Mouse (Mus musculus): ENCODE data around the gene Cfap54. TPM values are rescaled to one million over a fixed set of nuclear protein-coding genes. Genes with fewer than 3 reads are reported as not detected.

Gene Cfap54
- polyA plus RNA-seq, 1 experiment from 2014 or later, result 0.40 TPM

DNA sequence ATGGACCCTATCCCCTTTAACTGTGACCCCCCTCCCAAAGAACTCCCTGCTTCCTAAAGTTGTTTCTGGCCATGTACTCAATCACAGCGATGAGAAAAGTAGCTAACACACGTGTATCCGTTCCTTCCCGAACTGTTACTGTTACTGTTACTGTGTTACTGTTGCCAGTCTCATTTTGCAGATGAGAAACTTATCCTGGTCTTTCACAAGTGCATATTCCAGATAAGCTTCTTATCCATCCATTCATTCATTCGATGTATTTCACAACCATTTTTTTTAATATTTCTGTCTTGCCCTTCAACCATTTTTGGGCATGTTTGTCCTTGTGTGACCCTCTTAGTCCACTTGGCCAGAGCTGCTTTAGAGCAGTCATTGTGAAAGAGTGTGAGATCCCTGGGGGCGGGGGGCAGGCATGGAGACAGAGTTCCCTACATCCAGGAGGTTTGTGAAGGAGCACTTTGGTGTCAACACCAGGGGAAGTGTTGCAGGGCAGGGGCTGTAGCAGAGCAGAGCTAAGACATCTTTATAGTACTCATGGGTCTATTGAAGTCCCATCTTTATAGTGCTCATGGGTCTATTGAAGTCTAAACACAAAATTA is 39.9 kb upstream of the Cfap54 start:
- Histone ChIP-seq H3K9ac (replicated peaks; ENCODE audit: low read length) (no peak overlapping the region), H3K4me2 (replicated peaks; ENCODE audit: low read depth, low read length) (no peak overlapping the region), H3K27ac (ENCODE audit: low read length) (no peak overlapping the region), H3K9me3 (ENCODE audit: low read length) (0 out of 2 replicates have a peak, but pooled peaks cover 2% of the 10 kb centered on the region), H3K27me3 (ENCODE audit: insufficient read depth, low read length) (no peaks in the 10 kb centered on the region), H3K36me3 (ENCODE audit: insufficient read depth, low read length) (no peaks in the 10 kb centered on the region), H3K4me1 (ENCODE audit: insufficient read depth, low read length) (no peaks in the 10 kb centered on the region), H3K4me3 (ENCODE audit: low read length) (no peak overlapping the region)
- 96% methylated on average over 6 of the region's 6 CpGs for WGBS
- ATAC-seq (ENCODE audit: low FRiP score, low TSS enrichment), result no peak

DNA sequence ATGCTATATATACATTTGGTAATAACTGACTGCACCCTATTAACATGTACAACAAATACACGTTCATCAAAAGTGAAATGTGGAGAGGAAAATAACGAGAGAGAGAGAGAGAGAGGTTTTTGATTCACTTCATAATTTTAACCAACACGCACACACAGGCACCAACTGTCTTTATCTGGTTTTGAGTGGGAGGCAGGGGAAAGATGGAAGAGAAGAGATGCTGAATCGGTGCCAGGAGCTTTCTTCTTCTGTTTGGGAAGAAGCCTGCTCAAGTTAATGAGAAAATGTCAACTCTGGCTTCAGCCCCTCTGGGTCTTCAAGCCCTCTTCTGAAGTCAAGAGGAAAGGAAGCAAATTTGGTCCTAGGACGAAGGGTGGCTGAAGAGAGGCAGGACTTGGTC is 38.4 kb upstream of the Cfap54 start:
- H3K27me3 ChIP-seq (ENCODE audit: insufficient read depth, low read length), result no peaks in the 10 kb centered on the region
- H3K4me2 ChIP-seq (replicated peaks; ENCODE audit: low read depth, low read length), result no peak overlapping the region
- WGBS, result 81% methylated on average over 5 of the region's 5 CpGs
- no peaks in the 10 kb centered on the region for H3K4me1 ChIP-seq (ENCODE audit: insufficient read depth, low read length)
- 0 out of 2 replicates have a peak, but pooled peaks cover 2% of the 10 kb centered on the region for H3K9me3 ChIP-seq (ENCODE audit: low read length)
- H3K36me3 ChIP-seq (ENCODE audit: insufficient read depth, low read length), result no peaks in the 10 kb centered on the region
- H3K9ac ChIP-seq (replicated peaks; ENCODE audit: low read length), result no peak overlapping the region
- H3K27ac ChIP-seq (ENCODE audit: low read length), result no peak overlapping the region
- no peak overlapping the region for H3K4me3 ChIP-seq (ENCODE audit: low read length)
- no peak for ATAC-seq (ENCODE audit: low FRiP score, low TSS enrichment)

DNA sequence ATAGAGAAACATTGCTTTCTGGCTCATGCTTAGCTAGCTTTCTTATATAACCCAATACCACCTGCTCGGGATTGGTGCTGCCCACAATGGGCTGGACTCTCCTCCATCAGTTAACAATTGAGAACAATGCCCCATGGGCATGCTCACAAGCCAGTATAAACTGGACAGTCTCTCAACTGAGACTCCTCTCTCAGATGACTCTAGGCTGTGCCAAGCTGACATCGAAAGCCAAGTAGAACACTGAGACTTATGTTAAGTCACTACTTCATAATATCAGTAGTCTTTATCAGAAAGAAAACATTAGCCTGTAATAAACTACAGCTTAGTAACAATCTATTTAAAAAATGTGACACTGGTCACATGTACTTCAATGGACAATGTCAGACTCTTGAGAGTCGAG is 35.2 kb upstream of the Cfap54 start:
- ATAC-seq (ENCODE audit: low FRiP score, low TSS enrichment), result no peak
- H3K9me3 ChIP-seq (ENCODE audit: low read length), result 0 out of 2 replicates have a peak, but pooled peaks cover 2% of the 10 kb centered on the region
- no peak overlapping the region for H3K27ac ChIP-seq (ENCODE audit: low read length)
- H3K9ac ChIP-seq (replicated peaks; ENCODE audit: low read length), result no peak overlapping the region
- 67% methylated on average over 3 of the region's 3 CpGs for WGBS
- H3K4me2 ChIP-seq (replicated peaks; ENCODE audit: low read depth, low read length), result no peak overlapping the region
- H3K4me3 ChIP-seq (ENCODE audit: low read length), result no peak overlapping the region
- H3K4me1 ChIP-seq (ENCODE audit: insufficient read depth, low read length), result no peaks in the 10 kb centered on the region
- no peaks in the 10 kb centered on the region for H3K27me3 ChIP-seq (ENCODE audit: insufficient read depth, low read length)
- H3K36me3 ChIP-seq (ENCODE audit: insufficient read depth, low read length), result no peaks in the 10 kb centered on the region

DNA sequence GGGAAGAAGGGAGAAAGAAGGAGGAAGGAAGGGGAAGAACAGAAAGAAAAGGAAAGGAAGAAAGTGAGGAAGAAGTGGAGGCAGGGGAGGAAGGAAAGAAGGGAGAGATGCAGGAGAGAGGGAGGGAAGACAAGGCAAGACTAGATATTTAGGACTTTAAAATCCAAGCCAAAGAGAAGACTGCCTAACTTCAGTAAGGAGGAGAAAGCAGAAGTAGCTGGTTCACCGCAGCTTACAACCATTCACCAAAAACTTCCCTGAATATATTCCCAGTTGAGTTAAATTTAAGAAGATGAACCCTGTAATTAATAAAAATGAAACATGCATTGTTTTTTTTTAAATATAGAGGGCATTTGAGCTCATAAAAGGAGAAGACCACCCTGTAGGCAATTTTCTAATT is 34.3 kb upstream of the Cfap54 start:
- 96% methylated on average over 1 of the region's 1 CpGs for WGBS
- ATAC-seq (ENCODE audit: low FRiP score, low TSS enrichment), result no peak

DNA sequence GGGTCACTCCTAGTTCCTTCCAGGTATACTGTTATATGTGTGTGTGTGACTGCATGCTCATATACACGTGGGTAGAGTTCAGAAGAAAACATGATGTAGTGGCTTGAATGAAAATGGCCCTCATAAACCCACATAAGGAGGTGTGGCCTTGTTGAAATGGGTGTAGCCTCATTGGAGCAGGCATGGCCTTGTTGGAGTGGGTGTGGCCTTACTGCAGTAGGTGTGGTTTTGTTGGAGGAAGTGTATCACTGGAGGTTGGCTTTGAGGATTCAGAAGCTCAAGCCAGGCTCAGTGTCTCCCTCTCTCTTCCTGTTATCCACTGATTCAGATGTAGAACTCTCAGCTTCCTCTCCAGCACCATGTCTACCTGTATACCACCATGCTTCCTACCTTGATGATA is 33.4 kb upstream of the Cfap54 start:
- Histone ChIP-seq H3K27ac (ENCODE audit: low read length) (no peak overlapping the region), H3K9me3 (ENCODE audit: low read length) (0 out of 2 replicates have a peak, but pooled peaks cover 2% of the 10 kb centered on the region), H3K4me2 (replicated peaks; ENCODE audit: low read depth, low read length) (no peak overlapping the region), H3K27me3 (ENCODE audit: insufficient read depth, low read length) (no peaks in the 10 kb centered on the region), H3K4me1 (ENCODE audit: insufficient read depth, low read length) (no peaks in the 10 kb centered on the region), H3K9ac (replicated peaks; ENCODE audit: low read length) (no peak overlapping the region), H3K4me3 (ENCODE audit: low read length) (no peak overlapping the region), H3K36me3 (ENCODE audit: insufficient read depth, low read length) (no peaks in the 10 kb centered on the region)
- WGBS, result 74% methylated on average over 1 of the region's 1 CpGs
- ATAC-seq (ENCODE audit: low FRiP score, low TSS enrichment), result no peak

More for the DNA sequence above, 34.3 kb upstream of the Cfap54 start:
- H3K4me3 ChIP-seq (ENCODE audit: low read length), result no peak overlapping the region
- H3K36me3 ChIP-seq (ENCODE audit: insufficient read depth, low read length), result no peaks in the 10 kb centered on the region
- H3K4me1 ChIP-seq (ENCODE audit: insufficient read depth, low read length), result no peaks in the 10 kb centered on the region
- no peaks in the 10 kb centered on the region for H3K27me3 ChIP-seq (ENCODE audit: insufficient read depth, low read length)
- no peak overlapping the region for H3K27ac ChIP-seq (ENCODE audit: low read length)
- no peak overlapping the region for H3K9ac ChIP-seq (replicated peaks; ENCODE audit: low read length)
- 0 out of 2 replicates have a peak, but pooled peaks cover 2% of the 10 kb centered on the region for H3K9me3 ChIP-seq (ENCODE audit: low read length)
- H3K4me2 ChIP-seq (replicated peaks; ENCODE audit: low read depth, low read length), result no peak overlapping the region

DNA sequence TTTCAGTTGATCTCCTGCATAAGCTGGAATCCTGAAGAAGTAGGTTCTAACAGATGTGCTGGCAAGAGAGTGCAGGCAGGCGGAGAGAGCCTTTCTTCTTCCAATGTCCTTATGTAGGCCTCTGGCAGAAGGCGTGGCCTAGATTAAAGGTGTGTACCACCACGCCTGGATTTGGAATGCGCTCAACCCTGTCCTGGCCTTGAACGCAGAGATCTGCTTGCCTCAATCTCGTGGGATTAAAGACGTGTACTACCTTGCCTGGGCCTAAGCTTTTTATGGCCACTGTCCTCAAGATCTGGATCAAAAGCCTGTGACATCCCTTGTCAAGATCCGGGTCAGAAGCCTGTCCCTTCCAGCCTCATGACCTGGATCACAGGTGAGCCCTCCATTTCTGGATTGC is 32.5 kb upstream of the Cfap54 start:
- WGBS, result 82% methylated on average over 8 of the region's 8 CpGs
- H3K4me2 ChIP-seq (replicated peaks; ENCODE audit: low read depth, low read length), result no peak overlapping the region
- no peaks in the 10 kb centered on the region for H3K4me1 ChIP-seq (ENCODE audit: insufficient read depth, low read length)
- no peak overlapping the region for H3K9ac ChIP-seq (replicated peaks; ENCODE audit: low read length)
- H3K9me3 ChIP-seq (ENCODE audit: low read length), result 0 out of 2 replicates have a peak, but pooled peaks cover 2% of the 10 kb centered on the region
- no peak overlapping the region for H3K27ac ChIP-seq (ENCODE audit: low read length)
- H3K27me3 ChIP-seq (ENCODE audit: insufficient read depth, low read length), result no peaks in the 10 kb centered on the region
- H3K4me3 ChIP-seq (ENCODE audit: low read length), result no peak overlapping the region
- ATAC-seq (ENCODE audit: low FRiP score, low TSS enrichment), result no peak
- no peaks in the 10 kb centered on the region for H3K36me3 ChIP-seq (ENCODE audit: insufficient read depth, low read length)

DNA sequence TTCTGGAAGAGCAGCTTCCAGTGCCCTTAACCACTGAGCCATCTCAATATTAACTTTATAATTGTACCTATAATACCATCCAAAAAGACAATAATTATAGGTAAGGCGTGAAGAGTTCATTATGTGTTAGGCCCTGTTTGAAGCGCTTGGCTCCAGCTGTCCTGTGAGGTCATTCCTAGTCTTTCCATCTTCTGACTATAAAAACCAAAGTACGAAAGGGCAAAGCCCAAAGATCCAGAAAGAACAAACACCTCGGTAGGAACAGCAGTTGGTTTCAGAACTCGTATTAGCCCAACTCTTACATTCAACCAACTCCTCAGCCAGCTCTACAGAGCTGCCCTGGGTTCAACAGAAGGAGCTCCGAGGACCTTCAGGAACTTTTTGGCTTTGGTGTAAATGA is 30.6 kb upstream of the Cfap54 start:
- Histone ChIP-seq H3K9me3 (ENCODE audit: low read length) (no peaks in the 10 kb centered on the region), H3K9ac (replicated peaks; ENCODE audit: low read length) (no peak overlapping the region), H3K4me1 (ENCODE audit: insufficient read depth, low read length) (no peaks in the 10 kb centered on the region), H3K27ac (ENCODE audit: low read length) (no peak overlapping the region), H3K4me2 (replicated peaks; ENCODE audit: low read depth, low read length) (no peak overlapping the region), H3K4me3 (ENCODE audit: low read length) (no peak overlapping the region), H3K27me3 (ENCODE audit: insufficient read depth, low read length) (no peaks in the 10 kb centered on the region), H3K36me3 (ENCODE audit: insufficient read depth, low read length) (no peaks in the 10 kb centered on the region)
- no peak for ATAC-seq (ENCODE audit: low FRiP score, low TSS enrichment)
- 94% methylated on average over 6 of the region's 6 CpGs for WGBS

DNA sequence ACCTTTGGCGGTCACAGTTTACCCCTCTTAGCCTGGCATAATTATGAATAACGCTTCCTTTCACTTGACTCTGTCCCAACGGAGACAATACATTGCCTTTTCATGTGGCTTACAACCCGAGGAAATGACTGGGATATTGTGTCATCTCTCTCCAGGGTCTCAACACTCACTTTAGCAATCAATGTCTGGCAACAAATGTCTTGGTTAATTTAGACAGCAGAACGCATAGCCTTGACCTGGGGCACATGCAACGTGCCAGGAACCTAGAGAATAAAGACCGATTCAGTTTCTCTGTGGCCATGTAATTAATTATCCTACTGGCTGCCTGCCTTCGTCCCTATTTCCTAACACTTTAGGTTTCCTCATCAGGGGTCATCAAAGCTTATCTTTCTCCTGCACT is 30.0 kb upstream of the Cfap54 start:
- Histone ChIP-seq H3K27me3 (ENCODE audit: insufficient read depth, low read length) (no peaks in the 10 kb centered on the region), H3K9ac (replicated peaks; ENCODE audit: low read length) (no peak overlapping the region), H3K36me3 (ENCODE audit: insufficient read depth, low read length) (no peaks in the 10 kb centered on the region), H3K4me1 (ENCODE audit: insufficient read depth, low read length) (no peaks in the 10 kb centered on the region), H3K9me3 (ENCODE audit: low read length) (no peaks in the 10 kb centered on the region), H3K27ac (ENCODE audit: low read length) (no peak overlapping the region), H3K4me2 (replicated peaks; ENCODE audit: low read depth, low read length) (no peak overlapping the region), H3K4me3 (ENCODE audit: low read length) (no peak overlapping the region)
- WGBS, result 57% methylated on average over 8 of the region's 8 CpGs
- 0 out of 2 replicates have a peak, but pooled peaks have one; percentile 19 for ATAC-seq (ENCODE audit: low FRiP score, low TSS enrichment)

DNA sequence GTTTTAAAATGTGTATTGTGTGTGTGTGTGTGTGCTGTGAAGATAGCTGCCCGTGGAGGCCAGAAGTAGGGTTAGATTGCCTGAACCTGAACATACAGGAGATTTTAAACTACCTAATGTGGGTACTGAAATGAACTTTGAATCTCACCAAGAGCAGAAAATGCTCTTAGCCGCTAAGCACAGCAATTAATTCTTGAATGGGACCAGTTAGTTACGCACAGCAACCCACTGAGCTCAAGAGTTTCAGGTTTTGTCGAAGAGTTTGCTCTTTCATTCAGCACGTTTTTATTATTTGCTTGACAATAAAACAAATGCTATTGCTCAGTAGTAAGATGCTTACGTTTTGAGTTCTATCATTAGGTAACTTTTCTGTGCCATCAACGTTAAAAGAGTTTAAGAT is 23.9 kb upstream of the Cfap54 start:
- no peak for ATAC-seq (ENCODE audit: low FRiP score, low TSS enrichment)
- no peak overlapping the region for H3K4me3 ChIP-seq (ENCODE audit: low read length)
- no peak overlapping the region for H3K9ac ChIP-seq (replicated peaks; ENCODE audit: low read length)

DNA sequence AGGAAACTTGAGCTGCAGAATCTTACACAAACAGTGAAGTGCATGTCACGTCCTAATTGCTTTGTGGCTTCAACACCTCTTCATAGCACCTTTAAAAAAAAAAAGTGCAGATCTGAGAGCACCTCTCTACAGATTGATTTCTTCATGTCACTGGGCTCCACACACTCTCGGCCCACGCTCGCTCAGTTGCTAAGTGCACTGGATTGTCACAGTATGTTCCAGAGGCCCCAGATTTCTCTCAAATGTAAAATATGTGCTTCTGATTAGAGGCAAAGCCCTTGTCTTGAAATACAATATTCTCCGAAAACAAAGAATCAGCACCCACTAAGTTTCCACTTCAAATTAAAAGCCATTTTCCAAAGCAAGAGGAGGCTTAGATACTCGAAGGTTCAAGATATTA is 22.9 kb upstream of the Cfap54 start:
- Histone ChIP-seq H3K4me1 (ENCODE audit: insufficient read depth, low read length) (0 out of 2 replicates have a peak, but pooled peaks cover 9% of the 10 kb centered on the region), H3K4me2 (replicated peaks; ENCODE audit: low read depth, low read length) (no peak overlapping the region), H3K4me3 (ENCODE audit: low read length) (no peak overlapping the region), H3K9me3 (ENCODE audit: low read length) (no peaks in the 10 kb centered on the region), H3K9ac (replicated peaks; ENCODE audit: low read length) (no peak overlapping the region), H3K36me3 (ENCODE audit: insufficient read depth, low read length) (no peaks in the 10 kb centered on the region), H3K27me3 (ENCODE audit: insufficient read depth, low read length) (no peaks in the 10 kb centered on the region), H3K27ac (ENCODE audit: low read length) (no peak overlapping the region)
- 29% methylated on average over 6 of the region's 6 CpGs for WGBS
- ATAC-seq (ENCODE audit: low FRiP score, low TSS enrichment), result no peak

More for the DNA sequence above, 23.9 kb upstream of the Cfap54 start:
- Histone ChIP-seq H3K27ac (ENCODE audit: low read length) (no peak overlapping the region), H3K9me3 (ENCODE audit: low read length) (no peaks in the 10 kb centered on the region), H3K4me2 (replicated peaks; ENCODE audit: low read depth, low read length) (no peak overlapping the region), H3K36me3 (ENCODE audit: insufficient read depth, low read length) (no peaks in the 10 kb centered on the region), H3K4me1 (ENCODE audit: insufficient read depth, low read length) (0 out of 2 replicates have a peak, but pooled peaks cover 9% of the 10 kb centered on the region), H3K27me3 (ENCODE audit: insufficient read depth, low read length) (no peaks in the 10 kb centered on the region)
- 88% methylated on average over 7 of the region's 7 CpGs for WGBS

Measured in kidney, embryonic 16.5 days (tissue).